In genomic region chr2:91963443-91963932, GRCm38 (mm10) we compare ENCODE assay signal across 8 mouse cellular contexts. TPM values are rescaled to one million over a fixed set of nuclear protein-coding genes. Genes with fewer than 3 reads are reported as not detected.
A peak's percentile ranks its signal among the peaks of the same experiment; 100 is the strongest.
DNase-seq lines count a peak whose midpoint lies in the region; ATAC-seq and TF ChIP-seq lines count a peak whose summit lies in the region.

No protein-coding gene starts in this region.

- H3K27me3 ChIP-seq in intestine, postnatal 0 days (replicated peaks; ENCODE audit: control insufficient read depth, insufficient read depth, low read length) = no peaks in the 10 kb centered on the region
- H3K27me3 ChIP-seq in midbrain, embryonic 10.5 days (ENCODE audit: low read depth, poor library complexity, severe bottlenecking) = peaks cover 42% of the 10 kb centered on the region

- WGBS in intestine, postnatal 0 days = under 1% methylated on average over 36 of the region's 57 CpGs
- under 1% methylated on average over 57 of the region's 57 CpGs for WGBS in midbrain, embryonic 10.5 days

- H3K9ac ChIP-seq in intestine, postnatal 0 days (ENCODE audit: low read depth, low read length) = peak overlapping the region; percentile 94

- no peaks in the 10 kb centered on the region for H3K9me3 ChIP-seq in intestine, postnatal 0 days (ENCODE audit: control insufficient read depth)
- no peaks in the 10 kb centered on the region for H3K9me3 ChIP-seq in midbrain, embryonic 10.5 days (replicated peaks)

- no peaks in the 10 kb centered on the region; the same call in 1 of the 2 replicates for H3K36me3 ChIP-seq in intestine, postnatal 0 days (ENCODE audit: control insufficient read depth, insufficient read depth)
- 0 out of 2 replicates have a peak, but pooled peaks cover 7% of the 10 kb centered on the region for H3K36me3 ChIP-seq in midbrain, embryonic 10.5 days

- H3K27ac ChIP-seq in intestine, postnatal 0 days (ENCODE audit: low read depth, low read length) = peak overlapping the region; percentile 97
- peak overlapping the region; percentile 91 for H3K27ac ChIP-seq in midbrain, embryonic 10.5 days (replicated peaks)

- peaks cover 27% of the 10 kb centered on the region for H3K4me1 ChIP-seq in intestine, postnatal 0 days (replicated peaks; ENCODE audit: control insufficient read depth, insufficient read depth, low read length)
- H3K4me1 ChIP-seq in midbrain, embryonic 10.5 days = peaks cover 60% of the 10 kb centered on the region

- peak; percentile 99 for DNase-seq in adrenal gland, postnatal 10 days
- peak; percentile 96 for DNase-seq in embryo, embryonic 9.5 days (ENCODE audit: extremely low spot score)
- peak; percentile 98 for DNase-seq in gastrocnemius, postnatal 4 days (ENCODE audit: low spot score in 2 of 2)
- DNase-seq in left cerebral cortex, postnatal 36 days (ENCODE audit: low spot score in 2 of 2) = peak; percentile 95
- peak; percentile 95 for DNase-seq in midbrain, embryonic 10.5 days (ENCODE audit: low spot score)
- peak; percentile 87 to 91 for DNase-seq in right cerebral cortex, postnatal 36 days (ENCODE audit: low spot score in 2 of 2)
- peak; percentile 93 for DNase-seq in yolk sac, embryonic 10.5 days (ENCODE audit: low spot score)

- H3K4me3 ChIP-seq in intestine, postnatal 0 days (ENCODE audit: low read depth, low read length) = peak overlapping the region; percentile 89
- H3K4me3 ChIP-seq in midbrain, embryonic 10.5 days = peak overlapping the region; percentile 94

- intact Hi-C loops in left cerebral cortex, postnatal 36 days (cut with DNase I) = loop anchor here (2.0 to 5.0 kb wide), 2 partner anchors 19 to 36 kb away; partner anchors contain the start of genes Chrm4 and Gm9821

- TF ChIP-seq CTCF in intestine, postnatal 0 days (IDR thresholded peaks at IDR 0.05; ENCODE audit: low read depth) = peak; percentile 95

- peak overlapping the region; percentile 77 for H3K4me2 ChIP-seq in intestine, postnatal 0 days (replicated peaks; ENCODE audit: low read depth)

- ATAC-seq in intestine, postnatal 0 days = peak; percentile 88

RNA-seq across cellular contexts. Expression of gene Dgkz, which starts 12.2 kb away (rescaled TPM):
- 10 to 100 TPM; 64.4 to 72.1 TPM for total RNA-seq in adrenal gland, postnatal 10 days (2021)
- total RNA-seq in gastrocnemius, postnatal 4 days (2021) = 100 to 1,000 TPM in 1 of 2 experiments, 10 to 100 TPM in 1; 96.0 to 121 TPM
- polyA plus RNA-seq in intestine, postnatal 0 days (2015; fragmentation: Nextera tagmentation; extraction: Ambion mirVana) = 53.2 and 56.8 TPM in 2 replicates
- total RNA-seq in left cerebral cortex, postnatal 36 days (2021) = 100 to 1,000 TPM; 503 to 538 TPM
- 28.3 and 35.0 TPM in 2 replicates for polyA plus RNA-seq in midbrain, embryonic 10.5 days (2016; fragmentation: Nextera tagmentation; extraction: Ambion mirVana)

RNA-seq across cellular contexts. Expression of gene Gm9821, which starts 18.0 kb away (rescaled TPM):
- total RNA-seq in adrenal gland, postnatal 10 days (2021) = not detected
- not detected for total RNA-seq in gastrocnemius, postnatal 4 days (2021)
- 0.21 and 0.30 TPM in 2 replicates for polyA plus RNA-seq in intestine, postnatal 0 days (2015; fragmentation: Nextera tagmentation; extraction: Ambion mirVana)
- total RNA-seq in left cerebral cortex, postnatal 36 days (2021) = not detected
- polyA plus RNA-seq in midbrain, embryonic 10.5 days (2016; fragmentation: Nextera tagmentation; extraction: Ambion mirVana) = 0.12 and 0.19 TPM in 2 replicates

RNA-seq across cellular contexts. Expression of gene Mdk, which starts 31.4 kb away (rescaled TPM):
- 10 to 100 TPM; 30.8 to 36.7 TPM for total RNA-seq in adrenal gland, postnatal 10 days (2021)
- 100 to 1,000 TPM; 130 to 135 TPM for total RNA-seq in gastrocnemius, postnatal 4 days (2021)
- 119 and 128 TPM in 2 replicates for polyA plus RNA-seq in intestine, postnatal 0 days (2015; fragmentation: Nextera tagmentation; extraction: Ambion mirVana)
- total RNA-seq in left cerebral cortex, postnatal 36 days (2021) = 10 to 100 TPM; 15.6 to 23.5 TPM
- 1,290 and 1,659 TPM in 2 replicates for polyA plus RNA-seq in midbrain, embryonic 10.5 days (2016; fragmentation: Nextera tagmentation; extraction: Ambion mirVana)

RNA-seq across cellular contexts. Expression of gene Chrm4, which starts 36.4 kb away (rescaled TPM):
- total RNA-seq in adrenal gland, postnatal 10 days (2021) = under 1 TPM; 0.18 to 0.27 TPM
- under 1 TPM; 0.32 to 0.36 TPM for total RNA-seq in gastrocnemius, postnatal 4 days (2021)
- polyA plus RNA-seq in intestine, postnatal 0 days (2015; fragmentation: Nextera tagmentation; extraction: Ambion mirVana) = 0.24 and 0.26 TPM in 2 replicates
- total RNA-seq in left cerebral cortex, postnatal 36 days (2021) = 10 to 100 TPM; 44.0 to 51.3 TPM
- polyA plus RNA-seq in midbrain, embryonic 10.5 days (2016; fragmentation: Nextera tagmentation; extraction: Ambion mirVana) = 0.81 and 1.0 TPM in 2 replicates

Comparison
In these comparisons a context has a peak if more than half of its experiments do, and no peak if none do; other contexts are left out.
1. Peak in every context shown above with its lines: DNase-seq, ATAC-seq, H3K4me3 ChIP-seq and H3K27ac ChIP-seq.
2. RNA of gene Dgkz, which starts 12.2 kb away (total RNA-seq): 503 to 538 TPM in left cerebral cortex, postnatal 36 days; 96.0 to 121 TPM in gastrocnemius, postnatal 4 days and 64.4 to 72.1 TPM in adrenal gland, postnatal 10 days; every median in the first group is over 4 times any median in the second.